Mouse (Mus musculus) ES-Bruce4 (cell line): ENCODE results near the gene 1520401A03Rik.

Experiments used
- CTCF ChIP-seq: IDR thresholded peaks from one replicate; pipeline ENCODE4 v1.8.1; 2011; ENCODE audit warnings: low read depth, low read length
- EP300 ChIP-seq: IDR thresholded peaks from 2 replicates; pipeline ENCODE4 v1.6.1; 2011; ENCODE audit warnings: low read depth, low read length; ENCODE audit not compliant: insufficient read depth
- POLR2A ChIP-seq: IDR thresholded peaks from one replicate; pipeline ENCODE4 v1.8.1; 2011; ENCODE audit warnings: low read length; ENCODE audit not compliant: insufficient read depth

GRCm38 (mm10) chr17:23717003-23717402 is 5.6 kb downstream of the 1520401A03Rik start:
- TF ChIP-seq CTCF (no peak), EP300 (no peak), POLR2A (no peak)
